Mouse (Mus musculus) liver, adult 2 months (tissue): ENCODE results near the gene Tigit.

ENCODE experiments used
- CTCF ChIP-seq: fragments of 200-500 bp; IDR thresholded peaks from 2 replicates; pipeline ENCODE4 v1.5.1; 2011; ENCODE audit warnings: low read depth, low read length, control low read depth
- POLR2A ChIP-seq: fragments of 200-500 bp; IDR thresholded peaks from 2 replicates; pipeline ENCODE4 v1.6.1; 2011; ENCODE audit warnings: low read length, control low read depth; ENCODE audit not compliant: insufficient read depth; ENCODE audit errors: extremely low read depth

DNA sequence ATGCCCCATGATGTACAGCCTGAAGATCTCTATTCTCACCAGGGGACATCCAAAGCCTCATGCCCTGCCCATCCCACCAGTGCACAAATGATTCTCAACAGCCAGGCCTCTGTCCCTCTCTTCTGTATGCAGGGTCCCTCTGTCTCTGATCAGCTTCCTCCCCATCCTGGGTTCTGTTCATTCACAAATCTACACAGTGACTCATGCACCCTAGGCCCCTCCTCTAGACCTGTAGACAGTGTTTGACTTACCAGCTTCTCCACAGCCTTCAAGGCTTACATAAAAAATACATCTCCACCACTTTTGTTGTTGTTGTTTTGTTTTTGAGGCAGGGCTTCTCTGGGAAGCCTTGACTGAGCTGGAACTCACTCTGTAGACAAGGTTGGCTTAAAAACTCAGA is 915 bp upstream of the Tigit start:
- TF ChIP-seq CTCF (no peak), POLR2A (no peak)
